Mouse (Mus musculus): ENCODE measurements at regions not wholly inside any gene's neighbourhood (a gene's known extent, or its start where the extent isn't known, plus 50 kb on each side); places are given as distances from the start of the nearest gene placed in this dataset.

DNA sequence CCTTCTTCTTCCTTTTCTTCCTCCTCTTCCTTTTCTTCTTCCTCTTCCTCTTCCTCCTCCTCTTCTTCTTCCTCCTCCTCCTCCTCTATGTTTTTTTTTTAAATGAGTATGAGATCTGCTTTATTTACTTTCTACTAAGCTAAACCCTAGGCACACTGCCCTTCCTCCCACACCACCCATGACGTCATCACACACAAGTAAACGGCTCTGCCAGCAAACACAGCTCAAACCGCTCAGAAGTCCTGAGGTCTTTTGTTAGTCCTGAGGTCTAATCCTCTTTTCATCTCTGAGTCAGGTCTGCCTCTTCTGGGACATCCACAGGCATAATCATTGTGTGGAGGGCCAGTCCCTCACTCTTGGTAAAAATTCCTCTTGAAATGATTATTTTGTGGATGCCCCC is 210.0 kb downstream of the Vrk1 start:
- TF ChIP-seq CTCF (IDR thresholded peaks at IDR 0.05 in 2 of 3, conservative IDR thresholded peaks at IDR 0.05 in 1 of 3; ENCODE audit: control insufficient read depth in 1 of 3, insufficient read depth in 1 of 3, low read depth in 2 of 3, low read length in 3 of 3, poor library complexity in 1 of 3, severe bottlenecking in 1 of 3): no peak
- no peak for TF ChIP-seq NRF1 (IDR thresholded peaks at IDR 0.05; ENCODE audit: insufficient read depth, low read depth, low read length, poor library complexity, severe bottlenecking)
- TF ChIP-seq USF1 (IDR thresholded peaks at IDR 0.05; ENCODE audit: low read depth, low read length): no peak
- TF ChIP-seq TCF12 (IDR thresholded peaks at IDR 0.05; ENCODE audit: low read depth, low read length): no peak
- no peak for TF ChIP-seq KAT2A (conservative IDR thresholded peaks at IDR 0.05; ENCODE audit: low read depth, low read length)
- no peak for TF ChIP-seq POLR2A (IDR thresholded peaks at IDR 0.05; ENCODE audit: control insufficient read depth in 1 of 2, insufficient read depth in 1 of 2, low read depth in 1 of 2, low read length in 2 of 2, poor library complexity in 1 of 2)
- TF ChIP-seq TBP (IDR thresholded peaks at IDR 0.05; ENCODE audit: low read depth, low read length): no peak
- TF ChIP-seq ZKSCAN1 (IDR thresholded peaks at IDR 0.05; ENCODE audit: low read depth, low read length): no peak
- no peak for TF ChIP-seq MYC (IDR thresholded peaks at IDR 0.05; ENCODE audit: low read depth, low read length)
- TF ChIP-seq MYB (IDR thresholded peaks at IDR 0.05; ENCODE audit: low read depth, low read length): no peak
- TF ChIP-seq TAL1 (IDR thresholded peaks at IDR 0.05; ENCODE audit: low read length): no peak
- TF ChIP-seq POLR2AphosphoS2 (IDR thresholded peaks at IDR 0.05; ENCODE audit: low read length): no peak
